Mouse (Mus musculus): Measurements from ENCODE around the gene Draxin. TPM values are rescaled to one million over a fixed set of nuclear protein-coding genes. Genes with fewer than 3 reads are reported as not detected.
A peak's percentile ranks its signal among the peaks of the same experiment; 100 is the strongest.

Draxin gene
- polyA plus RNA-seq, 1 experiment from 2014 or later, result not detected

- 61% methylated on average over 6 of the region's 6 CpGs for WGBS
- Histone ChIP-seq H3K4me2 (ENCODE audit: low read depth, low read length) (no peak overlapping the region), H3K9ac (ENCODE audit: low read length) (no peak overlapping the region)
Observed at GRCm38 (mm10) chr4:148079212-148079611, 51.3 kb downstream of the Draxin start.

GRCm38 (mm10) chr4:148075881-148076280, 54.6 kb downstream of the Draxin start:
- peaks cover 14% of the 10 kb centered on the region; the same call in 1 of the 2 replicates for H3K36me3 ChIP-seq (ENCODE audit: control insufficient read depth, insufficient read depth)
- H3K9ac ChIP-seq (ENCODE audit: low read length), result no peak overlapping the region
- no peaks in the 10 kb centered on the region for H3K9me3 ChIP-seq (replicated peaks; ENCODE audit: control insufficient read depth, low read length)
- H3K27me3 ChIP-seq (ENCODE audit: control insufficient read depth, insufficient read depth, low read length), result no peaks in the 10 kb centered on the region
- H3K4me2 ChIP-seq (ENCODE audit: low read depth, low read length), result no peak overlapping the region
- 80% methylated on average over 6 of the region's 6 CpGs for WGBS
- no peak for ATAC-seq (replicated peaks; ENCODE audit: extremely low read depth, insufficient read depth, low FRiP score)
- no peak overlapping the region for H3K27ac ChIP-seq (ENCODE audit: low read length)
- no peak overlapping the region for H3K4me3 ChIP-seq (ENCODE audit: low read length)
- H3K4me1 ChIP-seq (ENCODE audit: control insufficient read depth, insufficient read depth, low read length), result peaks cover 3% of the 10 kb centered on the region; the same call in 1 of the 2 replicates

More at GRCm38 (mm10) chr4:148079212-148079611, 51.3 kb downstream of the Draxin start:
- Histone ChIP-seq H3K36me3 (ENCODE audit: control insufficient read depth, insufficient read depth) (peaks cover 19% of the 10 kb centered on the region; the same call in 1 of the 2 replicates), H3K27me3 (ENCODE audit: control insufficient read depth, insufficient read depth, low read length) (no peaks in the 10 kb centered on the region), H3K4me3 (ENCODE audit: low read length) (no peak overlapping the region), H3K4me1 (ENCODE audit: control insufficient read depth, insufficient read depth, low read length) (peaks cover 19% of the 10 kb centered on the region), H3K27ac (ENCODE audit: low read length) (no peak overlapping the region), H3K9me3 (replicated peaks; ENCODE audit: control insufficient read depth, low read length) (no peaks in the 10 kb centered on the region)
- no peak for ATAC-seq (replicated peaks; ENCODE audit: extremely low read depth, insufficient read depth, low FRiP score)

- Histone ChIP-seq H3K4me1 (ENCODE audit: control insufficient read depth, insufficient read depth, low read length) (peaks cover 3% of the 10 kb centered on the region; the same call in 1 of the 2 replicates), H3K27me3 (ENCODE audit: control insufficient read depth, insufficient read depth, low read length) (no peaks in the 10 kb centered on the region), H3K4me3 (ENCODE audit: low read length) (peak overlapping the region; percentile 43), H3K9me3 (replicated peaks; ENCODE audit: control insufficient read depth, low read length) (no peaks in the 10 kb centered on the region), H3K27ac (ENCODE audit: low read length) (no peak overlapping the region), H3K36me3 (ENCODE audit: control insufficient read depth, insufficient read depth) (peaks cover 11% of the 10 kb centered on the region; the same call in 1 of the 2 replicates), H3K9ac (ENCODE audit: low read length) (peak overlapping the region; percentile 5), H3K4me2 (ENCODE audit: low read depth, low read length) (peak overlapping the region; percentile 58)
- WGBS, result 25% methylated on average over 21 of the region's 21 CpGs
- ATAC-seq (replicated peaks; ENCODE audit: extremely low read depth, insufficient read depth, low FRiP score), result 0 out of 2 replicates have a peak, but pooled peaks have one; percentile 15
Observed at GRCm38 (mm10) chr4:148075259-148075658, 55.2 kb downstream of the Draxin start.

GRCm38 (mm10) chr4:148074521-148075189, 55.8 kb downstream of the Draxin start:
- peak overlapping the region; percentile 5 for H3K9ac ChIP-seq (ENCODE audit: low read length)
- WGBS, result 44% methylated on average over 17 of the region's 17 CpGs

GRCm38 (mm10) chr4:148071508-148071907, 59.0 kb downstream of the Draxin start:
- H3K4me2 ChIP-seq (ENCODE audit: low read depth, low read length), result no peak overlapping the region
- 0 out of 2 replicates have a peak overlapping the region, but pooled peaks have one; percentile 9 for H3K9ac ChIP-seq (ENCODE audit: low read length)
- ATAC-seq (replicated peaks; ENCODE audit: extremely low read depth, insufficient read depth, low FRiP score), result no peak

More at GRCm38 (mm10) chr4:148074521-148075189, 55.8 kb downstream of the Draxin start:
- H3K36me3 ChIP-seq (ENCODE audit: control insufficient read depth, insufficient read depth), result peaks cover 6% of the 10 kb centered on the region; the same call in 1 of the 2 replicates
- H3K9me3 ChIP-seq (replicated peaks; ENCODE audit: control insufficient read depth, low read length), result no peaks in the 10 kb centered on the region
- peaks cover 3% of the 10 kb centered on the region; the same call in 1 of the 2 replicates for H3K4me1 ChIP-seq (ENCODE audit: control insufficient read depth, insufficient read depth, low read length)
- no peak for ATAC-seq (replicated peaks; ENCODE audit: extremely low read depth, insufficient read depth, low FRiP score)
- no peaks in the 10 kb centered on the region for H3K27me3 ChIP-seq (ENCODE audit: control insufficient read depth, insufficient read depth, low read length)
- H3K4me2 ChIP-seq (ENCODE audit: low read depth, low read length), result peak overlapping the region; percentile 58
- no peak overlapping the region for H3K27ac ChIP-seq (ENCODE audit: low read length)
- H3K4me3 ChIP-seq (ENCODE audit: low read length), result peak overlapping the region; percentile 43

GRCm38 (mm10) chr4:148069602-148070218, 60.8 kb downstream of the Draxin start:
- Histone ChIP-seq H3K27me3 (ENCODE audit: control insufficient read depth, insufficient read depth, low read length) (no peaks in the 10 kb centered on the region), H3K9me3 (replicated peaks; ENCODE audit: control insufficient read depth, low read length) (no peaks in the 10 kb centered on the region), H3K4me2 (ENCODE audit: low read depth, low read length) (no peak overlapping the region), H3K4me3 (ENCODE audit: low read length) (no peak overlapping the region), H3K36me3 (ENCODE audit: control insufficient read depth, insufficient read depth) (no peaks in the 10 kb centered on the region), H3K4me1 (ENCODE audit: control insufficient read depth, insufficient read depth, low read length) (peaks cover 6% of the 10 kb centered on the region), H3K27ac (ENCODE audit: low read length) (no peak overlapping the region), H3K9ac (ENCODE audit: low read length) (no peak overlapping the region)
- ATAC-seq (replicated peaks; ENCODE audit: extremely low read depth, insufficient read depth, low FRiP score), result no peak
- 78% methylated on average over 9 of the region's 9 CpGs for WGBS

More at GRCm38 (mm10) chr4:148071508-148071907, 59.0 kb downstream of the Draxin start:
- H3K4me3 ChIP-seq (ENCODE audit: low read length), result no peak overlapping the region
- no peak overlapping the region for H3K27ac ChIP-seq (ENCODE audit: low read length)
- 61% methylated on average over 5 of the region's 5 CpGs for WGBS
- no peaks in the 10 kb centered on the region for H3K36me3 ChIP-seq (ENCODE audit: control insufficient read depth, insufficient read depth)
- H3K9me3 ChIP-seq (replicated peaks; ENCODE audit: control insufficient read depth, low read length), result no peaks in the 10 kb centered on the region
- H3K4me1 ChIP-seq (ENCODE audit: control insufficient read depth, insufficient read depth, low read length), result peaks cover 3% of the 10 kb centered on the region; the same call in 1 of the 2 replicates
- no peaks in the 10 kb centered on the region for H3K27me3 ChIP-seq (ENCODE audit: control insufficient read depth, insufficient read depth, low read length)

- Histone ChIP-seq H3K27me3 (ENCODE audit: control insufficient read depth, insufficient read depth, low read length) (no peaks in the 10 kb centered on the region), H3K36me3 (ENCODE audit: control insufficient read depth, insufficient read depth) (no peaks in the 10 kb centered on the region), H3K9ac (ENCODE audit: low read length) (no peak overlapping the region), H3K27ac (ENCODE audit: low read length) (no peak overlapping the region), H3K4me1 (ENCODE audit: control insufficient read depth, insufficient read depth, low read length) (peaks cover 6% of the 10 kb centered on the region), H3K9me3 (replicated peaks; ENCODE audit: control insufficient read depth, low read length) (no peaks in the 10 kb centered on the region), H3K4me2 (ENCODE audit: low read depth, low read length) (no peak overlapping the region), H3K4me3 (ENCODE audit: low read length) (no peak overlapping the region)
- WGBS, result 85% methylated on average over 8 of the region's 8 CpGs
- no peak for ATAC-seq (replicated peaks; ENCODE audit: extremely low read depth, insufficient read depth, low FRiP score)
Observed at GRCm38 (mm10) chr4:148067346-148067745, 63.2 kb downstream of the Draxin start.

- Histone ChIP-seq H3K4me2 (ENCODE audit: low read depth, low read length) (no peak overlapping the region), H3K27me3 (ENCODE audit: control insufficient read depth, insufficient read depth, low read length) (no peaks in the 10 kb centered on the region), H3K4me1 (ENCODE audit: control insufficient read depth, insufficient read depth, low read length) (peaks cover 6% of the 10 kb centered on the region), H3K4me3 (ENCODE audit: low read length) (no peak overlapping the region), H3K36me3 (ENCODE audit: control insufficient read depth, insufficient read depth) (no peaks in the 10 kb centered on the region), H3K9me3 (replicated peaks; ENCODE audit: control insufficient read depth, low read length) (no peaks in the 10 kb centered on the region), H3K27ac (ENCODE audit: low read length) (no peak overlapping the region), H3K9ac (ENCODE audit: low read length) (no peak overlapping the region)
- no peak for ATAC-seq (replicated peaks; ENCODE audit: extremely low read depth, insufficient read depth, low FRiP score)
- WGBS, result 45% methylated on average over 9 of the region's 9 CpGs
Observed at GRCm38 (mm10) chr4:148066401-148066744, 64.1 kb downstream of the Draxin start.
